Mouse (Mus musculus) erythroid progenitor cell, adult 5-6 weeks (primary cell): ENCODE results near the gene Cars2. TPM values are rescaled to one million over a fixed set of nuclear protein-coding genes. Genes with fewer than 3 reads are reported as not detected.
A peak's percentile ranks its signal among the peaks of the same experiment; 100 is the strongest.
"Not testable (repeated sequence)": the region's sequence is repeated elsewhere in the genome, so short reads cannot be mapped to it uniquely, and the experiment has no call there.

Experiments used
- ATAC-seq: replicated peaks from 2 replicates; pipeline ENCODE4 v1.8.0; 2016; ENCODE audit warnings: moderate number of reproducible peaks, mild to moderate bottlenecking, moderate TSS enrichment, inconsistent platforms; ENCODE audit not compliant: poor library complexity, low FRiP score, severe bottlenecking
- total RNA-seq, 2 experiments: library from RNA; stranded (forward) in 1 of 2; stranded (reverse) in 1 of 2; fragments of 150-400 nt in 1 of 2; fragments of 186-747, 209-891 nt in 1 of 2; gene quantifications; 2 replicates each; pipeline versions ENCODE4 v1.2.3 to v1.2.4; 2015 to 2017; ENCODE audit warnings: low replicate concordance in 2 of 2

Gene Cars2
- 6.1 and 44.4 TPM in 2 replicates for total RNA-seq (2015; ENCODE audit: low replicate concordance)
- 6.8 and 18.5 TPM in 2 replicates for total RNA-seq (2017; ENCODE audit: low replicate concordance)

- ATAC-seq: peak; percentile 81
Measured at GRCm38 (mm10) chr8:11550281-11550948, at the start of gene Cars2. Cars2 (minus strand) TSS chr8:11550783.

- no peak for ATAC-seq
Measured at GRCm38 (mm10) chr8:11593222-11593884, 42.8 kb upstream of the Cars2 start.

- ATAC-seq: 0 out of 2 replicates have a peak, but pooled peaks have one; percentile 40
Measured at GRCm38 (mm10) chr8:11592296-11592695, 41.7 kb upstream of the Cars2 start.

- ATAC-seq: no peak
Measured at GRCm38 (mm10) chr8:11591837-11592236, 41.3 kb upstream of the Cars2 start.

GRCm38 (mm10) chr8:11586374-11586745 is 35.8 kb upstream of the Cars2 start:
- ATAC-seq: no peak

GRCm38 (mm10) chr8:11585513-11586373 is 35.2 kb upstream of the Cars2 start:
- no peak for ATAC-seq

GRCm38 (mm10) chr8:11575604-11576384 is 25.2 kb upstream of the Cars2 start:
- no peak for ATAC-seq

GRCm38 (mm10) chr8:11574911-11575603 is 24.5 kb upstream of the Cars2 start:
- no peak for ATAC-seq

- no peak for ATAC-seq
Measured at GRCm38 (mm10) chr8:11572428-11572827, 21.8 kb upstream of the Cars2 start.

- no peak for ATAC-seq
Measured at GRCm38 (mm10) chr8:11571950-11572349, 21.4 kb upstream of the Cars2 start.

- no peak for ATAC-seq
Measured at GRCm38 (mm10) chr8:11570742-11571141, 20.2 kb upstream of the Cars2 start.

- no peak for ATAC-seq
Measured at GRCm38 (mm10) chr8:11569260-11570097, 18.9 kb upstream of the Cars2 start.

GRCm38 (mm10) chr8:11568193-11568592 is 17.6 kb upstream of the Cars2 start:
- ATAC-seq: not testable (repeated sequence)

GRCm38 (mm10) chr8:11564721-11565120 is 14.1 kb upstream of the Cars2 start:
- no peak for ATAC-seq

- no peak for ATAC-seq
Measured at GRCm38 (mm10) chr8:11564236-11564635, 13.7 kb upstream of the Cars2 start.

- ATAC-seq: no peak
Measured at GRCm38 (mm10) chr8:11560220-11560619, 9.6 kb upstream of the Cars2 start.

- ATAC-seq: no peak
Measured at GRCm38 (mm10) chr8:11559511-11559910, 8.9 kb upstream of the Cars2 start.
